ENCODE assay signal across 9 mouse cellular contexts in genomic region chr10:59800159-59800558, GRCm38 (mm10).
DNase-seq lines count a peak whose midpoint lies in the region; ATAC-seq and TF ChIP-seq lines count a peak whose summit lies in the region.
"Had no signal": no experiment of that assay in that cellular context is flagged by ENCODE, and none has a peak within 500 bp of the region (broad histone marks: within the 10 kb centered on the region; RNA-seq: fewer than 3 reads in every experiment).

No protein-coding gene starts in this region.

- no peak overlapping the region for H3K4me2 ChIP-seq in lung, embryonic 14.5 days
- H3K4me2 ChIP-seq in liver, embryonic 13.5 days, result peak overlapping the region; percentile 56

- no peaks in the 10 kb centered on the region for H3K4me1 ChIP-seq in lung, embryonic 14.5 days (ENCODE audit: insufficient read depth)
- H3K4me1 ChIP-seq in liver, embryonic 13.5 days (replicated peaks), result peaks cover 45% of the 10 kb centered on the region

- no peaks in the 10 kb centered on the region for H3K9me3 ChIP-seq in lung, embryonic 14.5 days (ENCODE audit: low read depth, low read length)
- H3K9me3 ChIP-seq in liver, embryonic 13.5 days (replicated peaks), result no peaks in the 10 kb centered on the region

- WGBS in lung, embryonic 14.5 days, result 34% methylated on average over 10 of the region's 10 CpGs
- WGBS in liver, embryonic 13.5 days (ENCODE audit: insufficient replicate concordance), result 53% methylated on average over 10 of the region's 10 CpGs

- no peaks in the 10 kb centered on the region for H3K27me3 ChIP-seq in lung, embryonic 14.5 days (ENCODE audit: insufficient read depth, low read length)
- H3K27me3 ChIP-seq in liver, embryonic 13.5 days, result no peaks in the 10 kb centered on the region

- H3K9ac ChIP-seq in lung, embryonic 14.5 days, result no peak overlapping the region
- H3K9ac ChIP-seq in liver, embryonic 13.5 days, result peak overlapping the region; percentile 62

- H3K36me3 ChIP-seq in lung, embryonic 14.5 days (ENCODE audit: insufficient read depth), result no peaks in the 10 kb centered on the region
- peaks cover 12% of the 10 kb centered on the region; the same call in 1 of the 2 replicates for H3K36me3 ChIP-seq in liver, embryonic 13.5 days

- TF ChIP-seq CTCF in lung, embryonic 14.5 days (IDR thresholded peaks at IDR 0.05; ENCODE audit: low read depth), result no peak

- DNase-seq in lung, embryonic 14.5 days, result peak; percentile 33
- DNase-seq in lung, postnatal 4 days, result no peak
- DNase-seq in liver, embryonic 13.5 days, result no peak
- peak; percentile 89 for DNase-seq in retina, postnatal 1 day
- no peak for DNase-seq in frontal cortex, postnatal 36 days (ENCODE audit: low spot score in 2 of 2)
- DNase-seq in cerebellum, postnatal 25 days, result no peak
- no peak for DNase-seq in kidney, postnatal 4 days
- DNase-seq: thymus, postnatal 25 days had no signal

- ATAC-seq in lung, embryonic 14.5 days (ENCODE audit: insufficient read depth), result no peak
- peak; percentile 41 for ATAC-seq in erythroblast, adult 5-6 weeks (replicated peaks; ENCODE audit: low FRiP score, poor library complexity, severe bottlenecking)
- ATAC-seq in liver, embryonic 13.5 days (ENCODE audit: low read depth), result no peak

- no peak overlapping the region for H3K4me3 ChIP-seq in lung, embryonic 14.5 days (ENCODE audit: low read depth, low read length)
- H3K4me3 ChIP-seq in liver, embryonic 13.5 days (replicated peaks), result no peak overlapping the region

- peak overlapping the region; percentile 18; the same call in 1 of the 2 replicates for H3K27ac ChIP-seq in lung, embryonic 14.5 days (ENCODE audit: low read depth)
- H3K27ac ChIP-seq in liver, embryonic 13.5 days, result peak overlapping the region; percentile 98

Comparison
In these comparisons a context has a peak if more than half of its experiments do, and no peak if none do; other contexts are left out.
1. DNase-seq: peak in lung, embryonic 14.5 days (single experiment) and retina, postnatal 1 day (single experiment); none in lung, postnatal 4 days (0 of 2), liver, embryonic 13.5 days (single experiment), frontal cortex, postnatal 36 days (0 of 2), cerebellum, postnatal 25 days (0 of 2) and kidney, postnatal 4 days (0 of 2).